Mouse (Mus musculus): Measurements from ENCODE around the gene H2al2b. TPM values are rescaled to one million over a fixed set of nuclear protein-coding genes. Genes with fewer than 3 reads are reported as not detected.
"Not testable (repeated sequence)": the region's sequence is repeated elsewhere in the genome, so short reads cannot be mapped to it uniquely, and the experiment has no call there.

Gene H2al2b
- total RNA-seq (2021), result not detected

GRCm38 (mm10) chrY:2720574-2720973, at the start of gene H2al2b:
Gene H2al2b, minus strand, starts transcription at chrY:2720674.
- DNase-seq (ENCODE audit: extremely low spot score in 1 of 2, low spot score in 2 of 2); intact Hi-C loops (cut with DNase I): not testable (repeated sequence)

Other genes with a start within 250 kb of the H2al2b start
- gene H2al2c, start 121.6 kb downstream of the H2al2b start, total RNA-seq (2021), result not detected
- gene Sry, start 57.0 kb downstream of the H2al2b start, total RNA-seq (2021), result not detected
- not detected for gene Gm4064, start 75.5 kb upstream of the H2al2b start, total RNA-seq (2021)
- not detected for gene Rbmy, start 110.0 kb upstream of the H2al2b start, total RNA-seq (2021)
- gene Gm10256, start 110.0 kb upstream of the H2al2b start, total RNA-seq (2021), result not detected
- not detected for gene Gm10352, start 180.3 kb upstream of the H2al2b start, total RNA-seq (2021)
- gene Gm29289, start 211.9 kb upstream of the H2al2b start, total RNA-seq (2021), result not detected